Mouse (Mus musculus) heart, adult 2 months (tissue): Measurements from ENCODE around the gene Magi2. TPM values are rescaled to one million over a fixed set of nuclear protein-coding genes. Genes with fewer than 3 reads are reported as not detected.

Experiments used
- DNase-seq, 2 experiments: peaks; one replicate each; pipeline ENCODE4 v3.0.0; 2021
- H3K27ac ChIP-seq: fragments of 200-600 bp; 2 replicates; pipeline ENCODE4 v1.8.1; 2022
- H3K27me3 ChIP-seq: fragments of 200-500 bp; 2 replicates; pipeline ENCODE4 v1.6.1; 2012; ENCODE audit warnings: mild to moderate bottlenecking, low read length, inconsistent platforms, mixed read lengths; ENCODE audit not compliant: control insufficient read depth, insufficient read depth
- H3K36me3 ChIP-seq: fragments of 200-500 bp; 2 replicates; pipeline ENCODE4 v1.6.1; 2012; ENCODE audit warnings: low read length, inconsistent platforms; ENCODE audit not compliant: control insufficient read depth, insufficient read depth
- H3K4me1 ChIP-seq: fragments of 200-500 bp; 2 replicates; pipeline ENCODE4 v1.6.1; 2011; ENCODE audit warnings: low read length; ENCODE audit not compliant: control insufficient read depth, insufficient read depth
- H3K4me3 ChIP-seq: fragments of 200-600 bp; 2 replicates; pipeline ENCODE4 v1.8.1; 2022
- H3K79me2 ChIP-seq: fragments of 200-500 bp; replicated peaks from 2 replicates; pipeline ENCODE4 v1.6.1; 2012; ENCODE audit warnings: mild to moderate bottlenecking, inconsistent platforms, low read length, moderate library complexity, mixed read lengths; ENCODE audit not compliant: control insufficient read depth, insufficient read depth
- H3K9ac ChIP-seq: fragments of 200-500 bp; 2 replicates; pipeline ENCODE4 v1.6.1; 2012; ENCODE audit warnings: low read depth, mild to moderate bottlenecking, control low read depth, inconsistent platforms, low read length, mixed read lengths
- CTCF ChIP-seq: fragments of 200-600 bp; IDR thresholded peaks from 2 replicates; pipeline ENCODE4 v1.8.1; 2022; ENCODE audit warnings: antibody characterized with exemption, mild to moderate bottlenecking, moderate library complexity
- EP300 ChIP-seq: fragments of 200-500 bp; IDR thresholded peaks from 2 replicates; pipeline ENCODE4 v1.6.1; 2011; ENCODE audit warnings: low read depth, low read length, control low read depth; ENCODE audit not compliant: insufficient read depth
- POLR2A ChIP-seq: fragments of 200-500 bp; IDR thresholded peaks from 2 replicates; pipeline ENCODE4 v1.6.1; 2011; ENCODE audit warnings: mild to moderate bottlenecking, low read depth, low read length, control low read depth; ENCODE audit not compliant: insufficient read depth
- WGBS: fragments of 180-500 bp; shearing (Covaris S2); methylation state at CpG from one replicate; pipeline ENCODE4 v1.1.7; 2018; 5-methylcytosine and 5-hydroxymethylcytosine counted together
- intact Hi-C: fragments of 180-260 bp; cut with DNase I; formaldehyde crosslinking; loops from one replicate; pipeline ENCODE4 v1.15.1; 2025
- polyA plus RNA-seq: library from polyadenylated mRNA; depleted of rRNA; stranded (reverse); fragments of >200 nt; gene quantifications from 2 replicates; pipeline ENCODE4 v1.2.3, GENCODE M21; 2012
- total RNA-seq, 2 experiments: library from RNA; stranded (reverse); gene quantifications; 2 replicates each; pipeline ENCODE4 v1.2.3; 2021

Magi2 gene
- total and polyA plus RNA-seq, 3 experiments = 2.0 to 8.2 (median 7.0) TPM

- DNase-seq = no peak
- intact Hi-C loops = no loop called here
- Histone ChIP-seq H3K27ac (no peak overlapping the region), H3K27me3 (no peaks in the 10 kb centered on the region), H3K36me3 (no peaks in the 10 kb centered on the region), H3K4me3 (no peak overlapping the region), H3K79me2 (no peaks in the 10 kb centered on the region), H3K9ac (no peak overlapping the region), H3K4me1 (no peaks in the 10 kb centered on the region)
- 69% methylated on average over 6 of the region's 6 CpGs for WGBS
- TF ChIP-seq CTCF = no peak
- TF ChIP-seq EP300 = no peak
- TF ChIP-seq POLR2A = no peak
Measured at GRCm38 (mm10) chr5:20568421-20568820, 1341.6 kb downstream of the Magi2 start.

- 92% methylated on average over 7 of the region's 7 CpGs for WGBS
- TF ChIP-seq EP300 = no peak
- no peak for TF ChIP-seq POLR2A
- TF ChIP-seq CTCF = no peak
Measured at GRCm38 (mm10) chr5:20568966-20569365, 1342.1 kb downstream of the Magi2 start.

GRCm38 (mm10) chr5:20574816-20575215, 1348.0 kb downstream of the Magi2 start:
- no peak for DNase-seq
- H3K79me2 ChIP-seq = no peaks in the 10 kb centered on the region
- no peak for TF ChIP-seq POLR2A
- no peak for TF ChIP-seq EP300
- no peak for TF ChIP-seq CTCF
- 38% methylated on average over 2 of the region's 2 CpGs for WGBS
- intact Hi-C loops = no loop called here
- H3K4me3 ChIP-seq = no peak overlapping the region
- H3K27ac ChIP-seq = no peak overlapping the region
- H3K36me3 ChIP-seq = no peaks in the 10 kb centered on the region
- H3K27me3 ChIP-seq = no peaks in the 10 kb centered on the region
- H3K4me1 ChIP-seq = no peaks in the 10 kb centered on the region
- H3K9ac ChIP-seq = no peak overlapping the region

More at GRCm38 (mm10) chr5:20568966-20569365, 1342.1 kb downstream of the Magi2 start:
- Histone ChIP-seq H3K4me3 (no peak overlapping the region), H3K4me1 (no peaks in the 10 kb centered on the region), H3K27me3 (no peaks in the 10 kb centered on the region), H3K79me2 (no peaks in the 10 kb centered on the region), H3K9ac (no peak overlapping the region), H3K27ac (no peak overlapping the region), H3K36me3 (no peaks in the 10 kb centered on the region)
- intact Hi-C loops = no loop called here
- DNase-seq = no peak

- WGBS = 49% methylated on average over 3 of the region's 3 CpGs
- no peaks in the 10 kb centered on the region for H3K4me1 ChIP-seq
- no peak for DNase-seq
- H3K79me2 ChIP-seq = no peaks in the 10 kb centered on the region
- H3K4me3 ChIP-seq = no peak overlapping the region
- no peak for TF ChIP-seq POLR2A
- TF ChIP-seq CTCF = no peak
- no peak for TF ChIP-seq EP300
- intact Hi-C loops = no loop called here
- no peak overlapping the region for H3K27ac ChIP-seq
- H3K9ac ChIP-seq = no peak overlapping the region
- H3K27me3 ChIP-seq = no peaks in the 10 kb centered on the region
- H3K36me3 ChIP-seq = no peaks in the 10 kb centered on the region
Measured at GRCm38 (mm10) chr5:20575798-20576197, 1349.0 kb downstream of the Magi2 start.

- H3K9ac ChIP-seq = no peak overlapping the region
- no peak overlapping the region for H3K27ac ChIP-seq
- no peaks in the 10 kb centered on the region for H3K4me1 ChIP-seq
- H3K27me3 ChIP-seq = no peaks in the 10 kb centered on the region
- H3K36me3 ChIP-seq = no peaks in the 10 kb centered on the region
- no peaks in the 10 kb centered on the region for H3K79me2 ChIP-seq
- no peak overlapping the region for H3K4me3 ChIP-seq
- intact Hi-C loops = no loop called here
- no peak for TF ChIP-seq EP300
- TF ChIP-seq CTCF = no peak
- no peak for TF ChIP-seq POLR2A
- no peak for DNase-seq
Measured at GRCm38 (mm10) chr5:20576266-20576665, 1349.4 kb downstream of the Magi2 start.

GRCm38 (mm10) chr5:20578666-20579065, 1351.8 kb downstream of the Magi2 start:
- Histone ChIP-seq H3K36me3 (no peaks in the 10 kb centered on the region), H3K27ac (no peak overlapping the region), H3K27me3 (no peaks in the 10 kb centered on the region), H3K79me2 (no peaks in the 10 kb centered on the region), H3K9ac (no peak overlapping the region), H3K4me1 (no peaks in the 10 kb centered on the region), H3K4me3 (no peak overlapping the region)
- 89% methylated on average over 3 of the region's 3 CpGs for WGBS
- intact Hi-C loops = no loop called here
- no peak for DNase-seq
- TF ChIP-seq EP300 = no peak
- TF ChIP-seq POLR2A = no peak
- no peak for TF ChIP-seq CTCF
